Mouse (Mus musculus) spleen, adult 2 months (tissue): ENCODE data around the gene Slc22a2. TPM values are rescaled to one million over a fixed set of nuclear protein-coding genes. Genes with fewer than 3 reads are reported as not detected.
"Not testable (repeated sequence)": the region's sequence is repeated elsewhere in the genome, so short reads cannot be mapped to it uniquely, and the experiment has no call there.

Experiments
- DNase-seq, 2 experiments: peaks; one replicate each; pipeline versions ENCODE4 v3.0.0 to v3.0.0-alpha.2; 2012 to 2021; ENCODE audit warnings: low spot score in 2 of 2, low read depth in 1 of 2
- H3K27ac ChIP-seq: fragments of 200-500 bp; 2 replicates; pipeline ENCODE4 v1.5.1; 2012; ENCODE audit warnings: low read length, inconsistent platforms; ENCODE audit not compliant: insufficient read depth
- H3K27me3 ChIP-seq: fragments of 200-500 bp; 2 replicates; pipeline ENCODE4 v1.6.1; 2012; ENCODE audit warnings: mild to moderate bottlenecking, moderate library complexity, low read length, inconsistent platforms; ENCODE audit not compliant: control insufficient read depth, insufficient read depth
- H3K36me3 ChIP-seq: fragments of 200-500 bp; 2 replicates; pipeline ENCODE4 v1.6.1; 2012; ENCODE audit warnings: mild to moderate bottlenecking, low read length, inconsistent platforms; ENCODE audit not compliant: control insufficient read depth, insufficient read depth
- H3K4me1 ChIP-seq: fragments of 200-500 bp; 2 replicates; pipeline ENCODE4 v1.6.1; 2011; ENCODE audit warnings: inconsistent platforms; ENCODE audit not compliant: control insufficient read depth, insufficient read depth, insufficient read length
- H3K4me3 ChIP-seq: fragments of 200-500 bp; 2 replicates; pipeline ENCODE4 v1.5.1; 2011; ENCODE audit warnings: mild to moderate bottlenecking, inconsistent platforms; ENCODE audit not compliant: insufficient read depth, insufficient read length; ENCODE audit errors: extremely low read depth
- CTCF ChIP-seq: fragments of 200-500 bp; IDR thresholded peaks from 2 replicates; pipeline ENCODE4 v1.5.1; 2011; ENCODE audit warnings: mild to moderate bottlenecking, inconsistent platforms; ENCODE audit not compliant: insufficient read depth, insufficient read length, insufficient replicate concordance; ENCODE audit errors: extremely low read depth
- POLR2A ChIP-seq: fragments of 200-500 bp; IDR thresholded peaks from 2 replicates; pipeline ENCODE4 v1.6.1; 2011; ENCODE audit warnings: low read depth, low read length, inconsistent platforms
- WGBS: fragments of 180-500 bp; shearing (Covaris S2); methylation state at CpG from one replicate; pipeline ENCODE4 v1.1.7; 2018; 5-methylcytosine and 5-hydroxymethylcytosine counted together
- polyA plus RNA-seq: library from polyadenylated mRNA; depleted of rRNA; stranded (reverse); fragments of >200 nt; gene quantifications from 2 replicates; pipeline ENCODE4 v1.2.3, GENCODE M21; 2012; rRNA removed

The Slc22a2 gene
- polyA plus RNA-seq, 1 experiment = 0.19 TPM

GRCm38 (mm10) chr17:12671029-12671605 is 87.2 kb downstream of the Slc22a2 start:
- Histone ChIP-seq H3K27me3 (no peaks in the 10 kb centered on the region), H3K4me1 (0 out of 2 replicates have a peak, but pooled peaks cover 2% of the 10 kb centered on the region), H3K4me3 (no peak overlapping the region), H3K27ac (no peak overlapping the region), H3K36me3 (no peaks in the 10 kb centered on the region)
- TF ChIP-seq POLR2A (no peak), CTCF (no peak)
- WGBS = 83% methylated on average over 5 of the region's 5 CpGs
- no peak for DNase-seq

GRCm38 (mm10) chr17:12672285-12672790 is 88.4 kb downstream of the Slc22a2 start:
- 73% methylated on average over 7 of the region's 7 CpGs for WGBS
- DNase-seq = no peak
- Histone ChIP-seq H3K36me3 (no peaks in the 10 kb centered on the region), H3K4me3 (no peak overlapping the region), H3K27me3 (no peaks in the 10 kb centered on the region), H3K4me1 (0 out of 2 replicates have a peak, but pooled peaks cover 2% of the 10 kb centered on the region), H3K27ac (no peak overlapping the region)
- no peak for TF ChIP-seq CTCF
- TF ChIP-seq POLR2A = no peak

- Histone ChIP-seq H3K4me1 (0 out of 2 replicates have a peak, but pooled peaks cover 2% of the 10 kb centered on the region), H3K27me3 (no peaks in the 10 kb centered on the region), H3K36me3 (no peaks in the 10 kb centered on the region), H3K27ac (no peak overlapping the region), H3K4me3 (no peak overlapping the region)
- TF ChIP-seq CTCF (no peak), POLR2A (no peak)
- DNase-seq = no peak
- 57% methylated on average over 3 of the region's 3 CpGs for WGBS
Observed at GRCm38 (mm10) chr17:12673871-12674270, 89.9 kb downstream of the Slc22a2 start.

GRCm38 (mm10) chr17:12674980-12675379 is 91.0 kb downstream of the Slc22a2 start:
- not testable (repeated sequence) for H3K27me3 ChIP-seq, H3K27ac ChIP-seq, H3K36me3 ChIP-seq, H3K4me1 ChIP-seq, H3K4me3 ChIP-seq, DNase-seq
- WGBS = 74% methylated on average over 7 of the region's 7 CpGs

- TF ChIP-seq POLR2A = no peak
- TF ChIP-seq CTCF = no peak
- no peaks in the 10 kb centered on the region for H3K27me3 ChIP-seq
- H3K27ac ChIP-seq = no peak within 1 kb of the TSS
- no peak for DNase-seq
- WGBS = 81% methylated on average over 7 of the region's 7 CpGs
- no peaks in the 10 kb centered on the region for H3K36me3 ChIP-seq
- 0 out of 2 replicates have a peak, but pooled peaks cover 2% of the 10 kb centered on the region for H3K4me1 ChIP-seq
- no peak within 1 kb of the TSS for H3K4me3 ChIP-seq
Observed at GRCm38 (mm10) chr17:12675646-12676045, 91.7 kb downstream of the Slc22a2 start, which contains the start of gene Slc22a1. Gene Slc22a1 (minus strand): TSS chr17:12675829.

- H3K27me3 ChIP-seq = no peaks in the 10 kb centered on the region
- no peak overlapping the region for H3K27ac ChIP-seq
- no peaks in the 10 kb centered on the region for H3K36me3 ChIP-seq
- TF ChIP-seq CTCF (no peak), POLR2A (no peak)
- 0 out of 2 replicates have a peak, but pooled peaks cover 2% of the 10 kb centered on the region for H3K4me1 ChIP-seq
- DNase-seq = no peak
- H3K4me3 ChIP-seq = no peak overlapping the region
Observed at GRCm38 (mm10) chr17:12677139-12677538, 93.2 kb downstream of the Slc22a2 start.

Other genes with a start within 250 kb of the Slc22a2 start
- gene Plg, start 205.5 kb upstream of the Slc22a2 start, polyA plus RNA-seq = 0.07 and 0.08 TPM in 2 replicates
- 2.1 and 2.4 TPM in 2 replicates for gene Slc22a3, start 76.4 kb upstream of the Slc22a2 start, polyA plus RNA-seq
- 0.04 TPM in 2 replicates for gene Slc22a1, start 91.7 kb downstream of the Slc22a2 start, polyA plus RNA-seq
- gene Igf2r, start 185.5 kb downstream of the Slc22a2 start, polyA plus RNA-seq = 7.2 and 9.7 TPM in 2 replicates